In genomic region chr3:27949175-27949872, GRCm38 (mm10) we compare ENCODE assay signal across 22 mouse cellular contexts. TPM values are rescaled to one million over a fixed set of nuclear protein-coding genes. Genes with fewer than 3 reads are reported as not detected.
"Had no signal": no experiment of that assay in that cellular context is flagged by ENCODE, and none has a peak within 500 bp of the region (broad histone marks: within the 10 kb centered on the region; RNA-seq: fewer than 3 reads in every experiment).

No protein-coding gene starts in this region.

- H3K9me3 ChIP-seq: limb, embryonic 15.5 days; liver, embryonic 12.5 days; midbrain, embryonic 10.5 days; neural tube, embryonic 15.5 days had no signal

- H3K4me3 ChIP-seq: limb, embryonic 15.5 days; liver, embryonic 12.5 days; midbrain, embryonic 10.5 days; myocyte; neural tube, embryonic 15.5 days had no signal

- H3K4me2 ChIP-seq: limb, embryonic 15.5 days; liver, embryonic 12.5 days; lung, embryonic 14.5 days; neural tube, embryonic 15.5 days had no signal

- H3K36me3 ChIP-seq: liver, embryonic 12.5 days; midbrain, embryonic 10.5 days; neural tube, embryonic 15.5 days had no signal

- H3K4me1 ChIP-seq: limb, embryonic 15.5 days; liver, embryonic 12.5 days; neural tube, embryonic 15.5 days had no signal

- H3K27ac ChIP-seq: kidney, postnatal 0 days; limb, embryonic 15.5 days; liver, embryonic 12.5 days; midbrain, embryonic 10.5 days; neural tube, embryonic 15.5 days had no signal

- H3K27me3 ChIP-seq: limb, embryonic 15.5 days; liver, embryonic 12.5 days; neural tube, embryonic 15.5 days had no signal

- DNase-seq: layer of hippocampus, adult 9-11 months; layer of hippocampus, postnatal 36 days; lung, embryonic 14.5 days; lung, postnatal 10 days; lung, postnatal 4 days; midbrain, embryonic 14.5 days; right cerebral cortex, adult 18-20 months; right cerebral cortex, postnatal 25 days; thymus, postnatal 36 days had no signal

- H3K9ac ChIP-seq: limb, embryonic 15.5 days; liver, embryonic 12.5 days; lung, embryonic 14.5 days; neural tube, embryonic 15.5 days had no signal

- ATAC-seq: liver, embryonic 12.5 days had no signal

RNA-seq across cellular contexts. Expression of gene Tmem212, which starts 53.2 kb away (rescaled TPM):
- total RNA-seq: left cerebral cortex, postnatal 25 days; megakaryocyte, adult 5-6 weeks had no signal
- polyA plus RNA-seq: limb, embryonic 11.5 days; limb, embryonic 15.5 days; liver, embryonic 12.5 days; liver, embryonic 16.5 days; lung, embryonic 14.5 days; midbrain, embryonic 10.5 days; midbrain, embryonic 14.5 days; myocyte; neural tube, embryonic 11.5 days; small intestine, adult 2 months; stomach, embryonic 16.5 days had no signal
